ENCODE assay signal across 16 mouse cellular contexts in the genomic region with DNA sequence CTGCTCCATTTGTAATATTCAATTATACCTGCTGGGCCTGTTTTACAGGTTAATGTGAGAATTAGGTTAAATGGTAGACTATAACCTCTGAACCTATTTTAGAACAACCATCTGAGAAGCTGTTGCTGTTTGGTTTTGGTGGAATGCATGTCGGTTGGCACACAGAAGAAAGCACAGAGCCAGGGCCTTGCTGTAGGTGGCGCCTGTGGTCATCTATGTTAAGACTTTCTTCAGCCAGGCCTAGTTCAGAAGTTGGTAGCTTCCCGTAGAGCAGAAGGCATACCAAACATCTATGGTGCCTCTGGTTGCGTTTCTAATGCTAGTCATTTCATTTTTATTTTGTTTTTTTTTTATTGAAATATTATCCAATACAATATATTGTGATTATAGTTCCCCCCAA.
DNase-seq lines count a peak whose midpoint lies in the region; ATAC-seq and TF ChIP-seq lines count a peak whose summit lies in the region.
"Had no signal": no experiment of that assay in that cellular context is flagged by ENCODE, and none has a peak within 500 bp of the region (broad histone marks: within the 10 kb centered on the region; RNA-seq: fewer than 3 reads in every experiment).

No protein-coding gene starts in this region.

- peak; percentile 54; the same call in 1 of the 2 replicates for TF ChIP-seq CTCF in cerebellum, adult 2 months (IDR thresholded peaks at IDR 0.05; ENCODE audit: borderline replicate concordance, insufficient read depth, low read depth, low read length)

- H3K27me3 ChIP-seq in hindbrain, embryonic 11.5 days (ENCODE audit: control insufficient read depth, insufficient read depth, low read length) = no peaks in the 10 kb centered on the region
- no peaks in the 10 kb centered on the region for H3K27me3 ChIP-seq in hindbrain, embryonic 10.5 days (ENCODE audit: insufficient read depth, poor library complexity, severe bottlenecking)
- no peaks in the 10 kb centered on the region for H3K27me3 ChIP-seq in midbrain, embryonic 14.5 days (ENCODE audit: control insufficient read depth, insufficient read depth, low read length)
- no peaks in the 10 kb centered on the region for H3K27me3 ChIP-seq in midbrain, embryonic 10.5 days (ENCODE audit: low read depth, poor library complexity, severe bottlenecking)
- no peaks in the 10 kb centered on the region for H3K27me3 ChIP-seq in cerebellum, adult 2 months (ENCODE audit: control insufficient read depth, insufficient read depth, low read length)
- H3K27me3 ChIP-seq: embryonic facial prominence, embryonic 15.5 days; forebrain, embryonic 15.5 days; neural tube, embryonic 15.5 days had no signal

- TF ChIP-seq POLR2A in cerebellum, adult 2 months (IDR thresholded peaks at IDR 0.05; ENCODE audit: borderline replicate concordance, insufficient read depth, low read length) = no peak

- H3K9me3 ChIP-seq in hindbrain, embryonic 11.5 days (ENCODE audit: control insufficient read depth, low read length) = no peaks in the 10 kb centered on the region
- H3K9me3 ChIP-seq in hindbrain, embryonic 10.5 days = no peaks in the 10 kb centered on the region
- H3K9me3 ChIP-seq in midbrain, embryonic 14.5 days (ENCODE audit: control insufficient read depth, low read length) = no peaks in the 10 kb centered on the region
- no peaks in the 10 kb centered on the region for H3K9me3 ChIP-seq in midbrain, embryonic 10.5 days (replicated peaks)
- H3K9me3 ChIP-seq: embryonic facial prominence, embryonic 15.5 days; forebrain, embryonic 15.5 days; neural tube, embryonic 15.5 days had no signal

- no peaks in the 10 kb centered on the region for H3K4me1 ChIP-seq in hindbrain, embryonic 11.5 days (replicated peaks; ENCODE audit: control insufficient read depth, insufficient read depth, low read length)
- H3K4me1 ChIP-seq in hindbrain, embryonic 10.5 days (replicated peaks) = no peaks in the 10 kb centered on the region; the same call in 1 of the 2 replicates
- no peaks in the 10 kb centered on the region for H3K4me1 ChIP-seq in midbrain, embryonic 14.5 days (ENCODE audit: control insufficient read depth, insufficient read depth, low read length)
- H3K4me1 ChIP-seq in midbrain, embryonic 10.5 days = no peaks in the 10 kb centered on the region
- H3K4me1 ChIP-seq in cerebellum, adult 2 months (ENCODE audit: control insufficient read depth, insufficient read depth, low read length) = no peaks in the 10 kb centered on the region
- H3K4me1 ChIP-seq: embryonic facial prominence, embryonic 15.5 days; forebrain, embryonic 15.5 days; neural tube, embryonic 15.5 days had no signal

- 60% methylated on average over 4 of the region's 4 CpGs for WGBS in hindbrain, embryonic 11.5 days
- 64% methylated on average over 4 of the region's 4 CpGs for WGBS in hindbrain, embryonic 10.5 days
- 62% methylated on average over 4 of the region's 4 CpGs for WGBS in midbrain, embryonic 14.5 days
- WGBS in midbrain, embryonic 10.5 days = 58% methylated on average over 4 of the region's 4 CpGs
- WGBS in cerebellum, adult 2 months = 44% methylated on average over 4 of the region's 4 CpGs

- H3K4me3 ChIP-seq in hindbrain, embryonic 11.5 days (ENCODE audit: low read depth, low read length) = no peak overlapping the region
- no peak overlapping the region for H3K4me3 ChIP-seq in hindbrain, embryonic 10.5 days
- H3K4me3 ChIP-seq in midbrain, embryonic 14.5 days (replicated peaks; ENCODE audit: low read depth, low read length) = no peak overlapping the region
- H3K4me3 ChIP-seq in midbrain, embryonic 10.5 days = no peak overlapping the region
- H3K4me3 ChIP-seq in cerebellum, adult 2 months (replicated peaks; ENCODE audit: insufficient read depth, low read depth, low read length) = no peak overlapping the region
- H3K4me3 ChIP-seq: embryonic facial prominence, embryonic 15.5 days; forebrain, embryonic 15.5 days; neural tube, embryonic 15.5 days had no signal

- H3K9ac ChIP-seq in hindbrain, embryonic 11.5 days (ENCODE audit: low read depth, low read length) = no peak overlapping the region
- H3K9ac ChIP-seq in midbrain, embryonic 14.5 days (replicated peaks; ENCODE audit: low read length) = no peak overlapping the region
- H3K9ac ChIP-seq: embryonic facial prominence, embryonic 15.5 days; forebrain, embryonic 15.5 days; neural tube, embryonic 15.5 days had no signal

- no peak for ATAC-seq in hindbrain, embryonic 11.5 days (ENCODE audit: low FRiP score)
- ATAC-seq in midbrain, embryonic 14.5 days (ENCODE audit: low FRiP score, low TSS enrichment) = no peak
- ATAC-seq: forebrain, embryonic 15.5 days had no signal

- no peak overlapping the region for H3K4me2 ChIP-seq in hindbrain, embryonic 11.5 days (replicated peaks; ENCODE audit: low read depth, low read length)
- no peak overlapping the region for H3K4me2 ChIP-seq in midbrain, embryonic 14.5 days (ENCODE audit: low read length)
- H3K4me2 ChIP-seq: embryonic facial prominence, embryonic 15.5 days; forebrain, embryonic 15.5 days; neural tube, embryonic 15.5 days had no signal

- H3K36me3 ChIP-seq in hindbrain, embryonic 11.5 days (ENCODE audit: control insufficient read depth, insufficient read depth, low read length) = no peaks in the 10 kb centered on the region
- H3K36me3 ChIP-seq in hindbrain, embryonic 10.5 days = no peaks in the 10 kb centered on the region
- no peaks in the 10 kb centered on the region for H3K36me3 ChIP-seq in midbrain, embryonic 14.5 days (ENCODE audit: control insufficient read depth, insufficient read depth, low read length)
- no peaks in the 10 kb centered on the region for H3K36me3 ChIP-seq in midbrain, embryonic 10.5 days
- H3K36me3 ChIP-seq: embryonic facial prominence, embryonic 15.5 days; forebrain, embryonic 15.5 days; neural tube, embryonic 15.5 days had no signal

- DNase-seq in hindbrain, embryonic 11.5 days (ENCODE audit: low spot score) = peak; percentile 10
- DNase-seq in hindbrain, embryonic 10.5 days (ENCODE audit: low spot score) = no peak
- peak; percentile 26 for DNase-seq in midbrain, embryonic 14.5 days
- no peak for DNase-seq in midbrain, embryonic 10.5 days (ENCODE audit: low spot score)
- DNase-seq in cerebellum, adult 2 months = peak; percentile 15 to 22
- DNase-seq in retina, embryonic 14.5 days (ENCODE audit: low spot score) = peak; percentile 35
- no peak for DNase-seq in T-cell, adult 2 months (ENCODE audit: low spot score)
- DNase-seq in heart, adult 11 months = no peak
- DNase-seq: gastrocnemius, postnatal 25 days; heart, postnatal 14 days; kidney, adult 11 months; lung, adult 18-20 months; right cerebral cortex, postnatal 14 days had no signal

- no peak overlapping the region for H3K27ac ChIP-seq in hindbrain, embryonic 11.5 days (ENCODE audit: low read depth, low read length)
- H3K27ac ChIP-seq in hindbrain, embryonic 10.5 days = no peak overlapping the region
- H3K27ac ChIP-seq in midbrain, embryonic 14.5 days (replicated peaks; ENCODE audit: low read depth, low read length) = no peak overlapping the region
- no peak overlapping the region for H3K27ac ChIP-seq in midbrain, embryonic 10.5 days (replicated peaks)
- H3K27ac ChIP-seq in cerebellum, adult 2 months (ENCODE audit: insufficient read depth, low read length) = no peak overlapping the region
- H3K27ac ChIP-seq: embryonic facial prominence, embryonic 15.5 days; forebrain, embryonic 15.5 days; neural tube, embryonic 15.5 days had no signal

Comparison
In these comparisons a context has a peak if more than half of its experiments do, and no peak if none do; other contexts are left out.
1. DNase-seq: peak in hindbrain, embryonic 11.5 days (single experiment), midbrain, embryonic 14.5 days (single experiment), cerebellum, adult 2 months (2 of 2) and retina, embryonic 14.5 days (single experiment); none in hindbrain, embryonic 10.5 days (single experiment), midbrain, embryonic 10.5 days (single experiment), T-cell, adult 2 months (single experiment) and heart, adult 11 months (single experiment).